Mouse (Mus musculus): ENCODE measurements around the gene 4930556J24Rik.
A peak's percentile ranks its signal among the peaks of the same experiment; 100 is the strongest.
"Not testable (repeated sequence)": the region's sequence is repeated elsewhere in the genome, so short reads cannot be mapped to it uniquely, and the experiment has no call there.

4930556J24Rik gene

GRCm38 (mm10) chr11:3976678-3977077, at the start of gene 4930556J24Rik:
4930556J24Rik (minus strand) TSS chr11:3976778.
- no peak for DNase-seq (ENCODE audit: low spot score)

DNA sequence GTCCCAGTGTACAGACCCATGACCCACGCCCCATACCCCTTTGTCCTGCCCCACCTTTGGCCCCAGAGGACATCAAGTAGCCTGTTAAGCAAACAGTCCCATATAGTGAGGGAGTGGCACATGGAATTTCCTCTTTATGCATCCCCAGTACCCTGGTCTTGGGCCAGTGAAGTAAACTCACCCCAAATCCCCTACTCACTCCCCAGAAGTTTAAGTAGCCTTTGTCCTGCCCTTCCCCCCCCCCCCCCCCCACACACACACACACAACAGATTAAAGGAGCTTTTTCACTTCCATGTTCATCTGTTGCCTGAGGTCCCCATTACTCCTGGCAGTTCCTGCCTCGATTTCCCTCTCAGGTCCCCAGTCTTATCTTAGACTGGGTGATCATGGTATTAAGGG, 46.7 kb upstream of the 4930556J24Rik start:
- no peak for DNase-seq (ENCODE audit: low spot score)

- DNase-seq (ENCODE audit: low spot score), result not testable (repeated sequence)
These were observed 45.5 kb upstream of the 4930556J24Rik start for GRCm38 (mm10) chr11:4022111-4022510.

GRCm38 (mm10) chr11:4015796-4016195, 39.2 kb upstream of the 4930556J24Rik start:
- not testable (repeated sequence) for DNase-seq (ENCODE audit: low spot score)

DNA sequence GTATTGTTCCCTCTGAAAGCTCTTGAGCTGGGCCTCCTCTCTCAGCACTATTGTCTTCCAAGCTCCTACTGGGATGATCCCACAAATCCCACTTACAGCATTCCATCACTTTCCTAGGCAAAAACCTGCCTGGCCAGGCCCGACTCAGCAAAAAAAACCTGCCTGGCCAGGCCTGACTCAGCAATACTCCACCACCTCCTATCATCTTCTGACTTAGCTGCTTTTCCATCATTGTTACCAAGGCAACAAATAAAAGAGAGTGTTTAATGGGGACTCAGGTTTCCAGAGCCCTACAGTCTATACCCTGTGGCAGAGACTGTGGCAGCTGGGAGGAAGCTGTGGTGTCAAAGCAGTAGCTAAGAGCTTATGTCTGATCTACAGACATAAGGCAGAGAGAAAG, 36.0 kb upstream of the 4930556J24Rik start:
- DNase-seq (ENCODE audit: low spot score), result no peak

- no peak for DNase-seq (ENCODE audit: low spot score)
These were observed 29.9 kb upstream of the 4930556J24Rik start for GRCm38 (mm10) chr11:4006462-4006861.

DNA sequence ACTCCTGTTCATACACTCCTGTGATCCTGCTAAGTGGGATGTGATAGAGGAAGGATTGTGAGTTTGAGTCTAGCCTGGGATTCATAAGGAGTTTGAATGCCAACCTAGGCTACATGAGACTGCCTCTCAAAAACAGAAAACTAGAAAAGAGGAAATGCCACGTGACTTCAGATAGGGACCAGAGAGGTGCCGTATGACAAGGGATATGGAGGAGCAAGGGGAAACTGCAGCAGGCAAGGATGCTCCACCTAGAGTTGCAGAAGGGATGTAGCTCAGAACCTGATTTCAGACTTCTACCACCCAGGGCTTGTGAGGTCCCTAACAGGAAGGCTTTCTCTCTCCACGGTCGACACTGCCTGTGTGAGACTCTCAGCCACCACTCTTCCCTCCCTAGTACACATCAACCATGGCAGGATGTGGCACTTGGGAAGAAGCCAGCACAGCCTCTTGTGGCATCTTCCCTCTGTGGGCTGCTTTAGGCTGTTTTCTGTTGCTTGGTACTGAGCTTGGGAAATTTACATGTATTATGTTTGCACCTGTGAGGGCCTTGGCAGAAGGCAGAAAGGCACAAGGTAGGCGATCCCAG, 28.7 kb upstream of the 4930556J24Rik start:
- DNase-seq (ENCODE audit: low spot score), result no peak

DNA sequence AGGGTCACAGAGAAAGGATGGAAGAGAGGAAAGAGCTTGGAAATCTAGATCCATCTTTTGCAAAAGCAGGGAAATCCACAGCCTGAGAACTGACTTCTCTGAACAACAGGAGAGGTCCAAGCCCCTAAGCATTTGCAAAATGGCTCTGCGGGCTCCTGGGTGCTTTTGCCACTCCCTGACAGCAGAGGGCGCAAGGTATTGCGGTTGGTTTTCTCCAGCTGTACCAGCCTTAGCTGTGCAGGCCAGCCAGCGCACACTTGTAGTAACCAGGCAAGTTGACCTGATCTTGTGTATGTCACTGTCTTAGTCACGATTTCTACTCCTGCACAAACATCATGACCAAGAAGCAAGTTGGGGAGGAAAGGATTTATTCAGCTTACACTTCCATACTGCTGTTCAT, 25.0 kb upstream of the 4930556J24Rik start:
- DNase-seq (ENCODE audit: low spot score), result peak; percentile 71

DNA sequence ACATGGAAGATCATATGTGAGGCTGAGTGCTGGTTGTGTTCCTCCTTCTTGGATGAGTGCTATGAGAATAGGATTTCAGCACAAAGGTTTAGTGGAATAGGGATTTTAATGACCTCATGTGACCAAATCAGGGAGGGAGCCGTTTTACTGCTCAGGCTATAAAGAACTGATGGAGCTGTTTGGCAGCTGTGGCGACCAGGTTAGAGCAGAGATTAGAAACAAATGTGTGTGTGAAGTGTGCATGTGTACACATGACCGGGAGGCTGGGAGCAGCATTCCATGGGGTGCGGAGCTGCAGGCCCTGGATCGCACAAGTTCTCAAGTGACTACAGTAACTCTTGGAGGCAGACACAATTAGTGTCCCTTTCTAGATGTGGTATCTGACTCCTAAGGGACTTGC, 23.0 kb upstream of the 4930556J24Rik start:
- DNase-seq (ENCODE audit: low spot score), result no peak

DNA sequence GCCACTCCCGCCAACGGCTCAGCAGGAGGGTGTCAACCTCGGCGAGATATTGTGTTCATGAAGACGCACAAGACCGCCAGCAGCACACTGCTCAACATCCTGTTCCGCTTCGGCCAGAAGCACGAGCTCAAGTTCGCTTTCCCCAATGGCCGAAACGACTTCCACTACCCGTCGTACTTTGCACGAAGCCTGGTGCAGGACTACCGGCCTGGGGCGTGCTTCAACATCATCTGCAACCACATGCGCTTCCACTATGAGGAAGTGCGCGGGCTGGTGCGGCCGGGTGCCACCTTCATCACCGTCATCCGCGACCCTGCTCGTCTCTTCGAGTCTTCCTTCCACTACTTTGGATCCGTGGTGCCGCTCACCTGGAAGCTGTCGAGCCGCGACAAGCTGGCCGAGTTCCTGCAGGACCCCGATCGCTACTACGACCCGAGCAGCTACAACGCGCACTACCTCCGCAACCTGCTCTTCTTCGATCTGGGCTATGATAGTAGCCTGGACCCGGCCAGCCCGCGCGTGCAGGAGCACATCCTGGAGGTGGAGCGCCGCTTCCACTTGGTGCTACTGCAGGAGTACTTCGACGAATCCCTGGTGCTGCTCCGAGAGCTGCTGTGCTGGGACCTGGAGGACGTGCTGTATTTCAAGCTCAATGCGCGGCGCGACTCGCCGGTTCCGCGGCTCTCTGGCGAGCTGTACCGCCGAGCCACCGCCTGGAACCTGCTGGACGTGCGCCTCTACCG, 21.6 kb upstream of the 4930556J24Rik start:
- DNase-seq (ENCODE audit: low spot score), result no peak

GRCm38 (mm10) chr11:3996840-3997239, 20.3 kb upstream of the 4930556J24Rik start:
- DNase-seq (ENCODE audit: low spot score), result no peak

DNA sequence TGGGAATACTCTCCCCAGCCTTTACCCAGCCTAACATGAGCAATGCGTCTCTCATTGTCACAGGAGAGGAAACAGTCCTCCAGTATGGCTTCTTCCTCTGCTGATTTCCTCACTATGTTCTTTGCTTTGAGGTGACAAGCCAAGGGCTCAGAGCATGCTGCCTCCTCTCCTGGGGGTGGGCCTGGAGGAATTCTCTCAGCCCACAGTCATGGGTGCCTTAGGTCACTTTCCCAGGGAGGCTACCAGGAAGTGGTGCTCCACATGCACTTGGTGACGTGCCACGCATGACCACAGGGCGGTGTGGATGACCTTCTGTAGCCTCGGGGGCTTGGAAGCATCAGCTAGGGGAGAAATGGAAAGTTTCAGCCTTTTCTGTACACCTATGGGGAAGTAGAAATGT, 18.9 kb upstream of the 4930556J24Rik start:
- no peak for DNase-seq (ENCODE audit: low spot score)

- DNase-seq (ENCODE audit: low spot score), result no peak
These were observed 17.3 kb upstream of the 4930556J24Rik start for GRCm38 (mm10) chr11:3993914-3994313.

DNA sequence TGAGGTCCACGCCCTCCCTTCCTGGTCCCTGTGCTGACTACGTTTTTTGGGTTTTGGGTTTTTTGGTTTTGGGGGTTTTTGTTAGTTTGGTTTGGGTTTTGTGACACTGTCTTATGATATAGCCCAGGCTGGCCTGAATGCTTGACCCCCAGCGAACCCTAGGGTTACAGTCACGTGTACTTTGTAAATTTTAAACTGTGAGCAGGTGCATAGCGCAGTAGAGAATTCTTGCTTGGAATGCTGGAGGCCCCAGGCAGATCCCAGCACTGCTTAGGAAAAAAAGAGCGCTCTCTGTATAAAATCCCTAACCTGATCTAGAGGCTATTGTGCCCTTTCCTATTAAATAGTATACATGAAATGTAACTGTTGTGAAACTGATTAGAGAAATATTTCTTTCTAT, 16.6 kb upstream of the 4930556J24Rik start:
- DNase-seq (ENCODE audit: low spot score), result no peak

GRCm38 (mm10) chr11:3989748-3990147, 13.2 kb upstream of the 4930556J24Rik start:
- DNase-seq (ENCODE audit: low spot score), result no peak

- DNase-seq (ENCODE audit: low spot score), result no peak
These were observed 7.5 kb upstream of the 4930556J24Rik start for GRCm38 (mm10) chr11:3983863-3984745.

- no peak for DNase-seq (ENCODE audit: low spot score)
These were observed 6.8 kb upstream of the 4930556J24Rik start, which contains the start of gene Gal3st1 for GRCm38 (mm10) chr11:3983291-3983862. Gal3st1 (plus strand) TSS chr11:3983636.

DNA sequence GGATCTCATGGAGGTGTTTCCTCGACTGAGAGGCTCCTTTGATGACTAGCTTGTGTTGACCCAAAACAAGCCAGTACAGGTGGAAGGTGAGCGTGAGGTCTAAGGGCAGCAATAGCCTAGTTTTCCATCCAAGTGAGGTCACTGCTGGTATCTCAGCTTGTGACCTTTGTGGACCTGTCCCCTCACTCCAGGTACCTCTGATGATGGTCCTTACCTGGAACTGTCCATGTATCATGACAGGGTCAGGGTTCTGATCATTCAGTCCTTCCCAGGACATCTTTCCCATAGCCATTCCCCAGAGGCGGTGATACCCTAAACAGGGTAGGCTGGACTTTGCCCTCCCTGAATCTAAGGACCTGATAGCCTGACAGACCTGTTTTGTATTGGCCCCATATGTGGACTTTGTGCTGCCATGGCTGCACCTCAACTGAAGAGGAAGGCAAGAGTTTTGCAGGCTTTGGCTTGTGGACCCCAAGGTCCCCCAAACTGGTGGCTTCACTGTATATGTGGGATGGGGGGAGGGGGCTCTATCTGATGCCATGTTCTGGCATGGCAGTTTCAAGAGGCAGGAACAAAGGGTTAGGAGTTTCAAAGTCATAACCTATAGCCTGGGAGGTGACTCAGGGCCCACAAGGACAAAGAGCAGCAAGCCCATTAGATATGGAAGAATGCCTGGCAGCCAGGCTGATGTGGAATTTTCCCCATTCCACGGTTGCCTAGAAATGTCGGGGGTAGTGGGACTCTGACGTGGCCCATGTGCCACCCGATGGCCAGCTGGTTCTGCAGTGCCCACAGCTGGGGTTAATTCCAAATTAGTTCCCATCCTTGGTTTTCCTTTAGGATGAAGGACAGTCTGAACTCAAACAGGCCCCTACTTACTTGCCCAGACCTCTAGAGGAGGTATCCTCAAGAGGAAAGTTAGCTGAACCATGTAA, 6.0 kb upstream of the 4930556J24Rik start:
- no peak for DNase-seq (ENCODE audit: low spot score)

- no peak for DNase-seq (ENCODE audit: low spot score)
These were observed 5.0 kb upstream of the 4930556J24Rik start for GRCm38 (mm10) chr11:3981536-3981935.

DNA sequence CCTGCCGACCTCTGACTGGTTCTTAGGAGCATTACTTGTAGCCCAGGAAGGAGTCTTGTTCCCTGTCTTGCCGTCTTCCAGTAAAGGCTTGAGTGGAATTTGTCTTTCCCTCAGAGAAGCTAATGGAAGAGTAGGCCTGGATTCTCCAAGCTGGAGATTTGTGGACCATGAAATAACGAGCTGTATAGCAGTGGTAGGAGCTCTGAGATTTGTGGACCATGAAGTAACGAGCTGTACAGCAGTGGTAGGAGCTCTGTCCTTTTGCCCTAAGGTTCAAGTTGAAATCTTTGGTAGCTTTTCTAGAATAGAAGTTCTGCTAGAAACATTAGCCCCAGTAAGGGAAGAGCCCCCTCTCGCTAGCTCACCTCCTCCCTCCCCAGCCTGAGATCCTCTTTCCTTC, 1.8 kb upstream of the 4930556J24Rik start:
- DNase-seq (ENCODE audit: low spot score), result no peak

DNA sequence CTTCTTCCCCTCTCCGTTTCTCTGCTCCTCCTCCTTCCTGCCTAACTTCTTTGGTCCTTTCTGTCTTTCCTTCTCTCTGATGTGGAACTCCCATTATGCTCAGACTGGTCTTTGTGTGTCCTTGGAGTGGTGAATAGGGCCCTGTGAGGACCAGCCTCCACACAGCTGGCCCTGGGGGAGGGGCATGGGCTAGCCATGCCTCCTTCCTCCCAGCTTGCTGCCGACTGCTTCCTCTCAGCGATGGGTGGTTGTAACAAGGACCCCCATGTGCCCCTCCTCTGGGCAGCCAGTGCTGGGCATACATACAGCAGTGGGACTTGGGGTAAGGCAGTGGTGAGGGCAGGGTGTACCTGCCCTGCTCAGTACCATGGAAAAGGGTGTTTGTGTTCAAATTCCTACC, 2.3 kb downstream of the 4930556J24Rik start:
- no peak for DNase-seq (ENCODE audit: low spot score)

Measured in MN1 (cell line).